Mouse (Mus musculus): ENCODE results near the gene Hmgn3.

Hmgn3 gene

GRCm38 (mm10) chr9:83100786-83101185, 45.7 kb downstream of the Hmgn3 start:
- DNase-seq (ENCODE audit: low read depth, low spot score), result no peak

GRCm38 (mm10) chr9:83098652-83099307, 47.7 kb downstream of the Hmgn3 start:
- no peak for DNase-seq (ENCODE audit: low read depth, low spot score)

GRCm38 (mm10) chr9:83097816-83098215, 48.7 kb downstream of the Hmgn3 start:
- DNase-seq (ENCODE audit: low read depth, low spot score), result no peak

GRCm38 (mm10) chr9:83094649-83095336, 51.7 kb downstream of the Hmgn3 start:
- no peak for DNase-seq (ENCODE audit: low read depth, low spot score)

GRCm38 (mm10) chr9:83083790-83084469, 62.6 kb downstream of the Hmgn3 start:
- no peak for DNase-seq (ENCODE audit: low read depth, low spot score)

- DNase-seq (ENCODE audit: low read depth, low spot score), result no peak
These were observed 63.4 kb downstream of the Hmgn3 start for GRCm38 (mm10) chr9:83083091-83083490.

- no peak for DNase-seq (ENCODE audit: low read depth, low spot score)
These were observed 64.2 kb downstream of the Hmgn3 start for GRCm38 (mm10) chr9:83082296-83082695.

GRCm38 (mm10) chr9:83079724-83080123, 66.8 kb downstream of the Hmgn3 start:
- no peak for DNase-seq (ENCODE audit: low read depth, low spot score)

- DNase-seq (ENCODE audit: low read depth, low spot score), result no peak
These were observed 78.2 kb downstream of the Hmgn3 start for GRCm38 (mm10) chr9:83068246-83068645.

- peak; percentile 54 for DNase-seq (ENCODE audit: low read depth, low spot score)
These were observed 85.2 kb downstream of the Hmgn3 start for GRCm38 (mm10) chr9:83061289-83061688.
